In genomic region chr2:37869628-37870027, GRCm38 (mm10) we compare ENCODE assay signal across 13 mouse cellular contexts.
DNase-seq lines count a peak whose midpoint lies in the region; ATAC-seq lines count a peak whose summit lies in the region.
"Had no signal": no experiment of that assay in that cellular context is flagged by ENCODE, and none has a peak within 500 bp of the region (broad histone marks: within the 10 kb centered on the region; RNA-seq: fewer than 3 reads in every experiment).

No protein-coding gene starts in this region.

- WGBS in heart, embryonic 11.5 days (ENCODE audit: insufficient replicate concordance), result 43% methylated on average over 6 of the region's 6 CpGs
- WGBS in embryonic facial prominence, embryonic 14.5 days, result 23% methylated on average over 6 of the region's 6 CpGs
- 20% methylated on average over 6 of the region's 6 CpGs for WGBS in limb, embryonic 10.5 days
- 31% methylated on average over 6 of the region's 6 CpGs for WGBS in neural tube, embryonic 15.5 days
- WGBS in liver, embryonic 11.5 days, result 58% methylated on average over 6 of the region's 6 CpGs

- no peak overlapping the region for H3K4me3 ChIP-seq in heart, embryonic 11.5 days (ENCODE audit: low read depth, low read length)
- no peak overlapping the region for H3K4me3 ChIP-seq in embryonic facial prominence, embryonic 14.5 days (ENCODE audit: low read depth, low read length)
- no peak overlapping the region for H3K4me3 ChIP-seq in limb, embryonic 10.5 days
- H3K4me3 ChIP-seq in neural tube, embryonic 15.5 days (replicated peaks), result no peak overlapping the region
- no peak overlapping the region for H3K4me3 ChIP-seq in liver, embryonic 11.5 days (ENCODE audit: low read depth, low read length)
- H3K4me3 ChIP-seq: heart, embryonic 15.5 days; kidney, embryonic 15.5 days had no signal

- no peak overlapping the region for H3K27ac ChIP-seq in heart, embryonic 11.5 days (ENCODE audit: low read depth, low read length)
- H3K27ac ChIP-seq in embryonic facial prominence, embryonic 14.5 days (replicated peaks; ENCODE audit: low read depth, low read length), result no peak overlapping the region
- H3K27ac ChIP-seq in limb, embryonic 10.5 days, result peak overlapping the region; percentile 44; the same call in 1 of the 2 replicates
- no peak overlapping the region for H3K27ac ChIP-seq in neural tube, embryonic 15.5 days (replicated peaks)
- no peak overlapping the region for H3K27ac ChIP-seq in liver, embryonic 11.5 days (ENCODE audit: low read depth, low read length)
- H3K27ac ChIP-seq: heart, embryonic 15.5 days; kidney, embryonic 15.5 days had no signal

- H3K36me3 ChIP-seq in heart, embryonic 11.5 days (ENCODE audit: control insufficient read depth, insufficient read depth, low read length), result no peaks in the 10 kb centered on the region
- H3K36me3 ChIP-seq in embryonic facial prominence, embryonic 14.5 days (ENCODE audit: control insufficient read depth, insufficient read depth, low read length), result no peaks in the 10 kb centered on the region
- H3K36me3 ChIP-seq in limb, embryonic 10.5 days, result no peaks in the 10 kb centered on the region
- no peaks in the 10 kb centered on the region for H3K36me3 ChIP-seq in neural tube, embryonic 15.5 days
- no peaks in the 10 kb centered on the region for H3K36me3 ChIP-seq in liver, embryonic 11.5 days (ENCODE audit: control insufficient read depth, insufficient read depth, low read length)
- H3K36me3 ChIP-seq: heart, embryonic 15.5 days; kidney, embryonic 15.5 days had no signal

- no peaks in the 10 kb centered on the region for H3K27me3 ChIP-seq in heart, embryonic 11.5 days (ENCODE audit: control insufficient read depth, insufficient read depth, low read length)
- no peaks in the 10 kb centered on the region for H3K27me3 ChIP-seq in embryonic facial prominence, embryonic 14.5 days (replicated peaks; ENCODE audit: control insufficient read depth, insufficient read depth, low read length)
- H3K27me3 ChIP-seq in limb, embryonic 10.5 days (ENCODE audit: low read depth, poor library complexity, severe bottlenecking), result no peaks in the 10 kb centered on the region
- no peaks in the 10 kb centered on the region for H3K27me3 ChIP-seq in neural tube, embryonic 15.5 days (replicated peaks)
- H3K27me3 ChIP-seq in liver, embryonic 11.5 days (replicated peaks; ENCODE audit: control insufficient read depth, insufficient read depth, low read length), result no peaks in the 10 kb centered on the region
- H3K27me3 ChIP-seq: CH12.LX; heart, embryonic 15.5 days; kidney, embryonic 15.5 days had no signal

- H3K4me2 ChIP-seq in heart, embryonic 11.5 days, result no peak overlapping the region
- H3K4me2 ChIP-seq in embryonic facial prominence, embryonic 14.5 days (ENCODE audit: low read depth, low read length), result no peak overlapping the region
- no peak overlapping the region for H3K4me2 ChIP-seq in neural tube, embryonic 15.5 days
- H3K4me2 ChIP-seq in liver, embryonic 11.5 days, result no peak overlapping the region
- H3K4me2 ChIP-seq: heart, embryonic 15.5 days; kidney, embryonic 15.5 days had no signal

- no peak overlapping the region for H3K9ac ChIP-seq in heart, embryonic 11.5 days (ENCODE audit: low read depth, low read length)
- no peak overlapping the region for H3K9ac ChIP-seq in embryonic facial prominence, embryonic 14.5 days (ENCODE audit: low read depth, low read length)
- H3K9ac ChIP-seq in neural tube, embryonic 15.5 days (replicated peaks), result no peak overlapping the region
- no peak overlapping the region for H3K9ac ChIP-seq in liver, embryonic 11.5 days (ENCODE audit: low read depth, low read length)
- H3K9ac ChIP-seq: heart, embryonic 15.5 days; kidney, embryonic 15.5 days had no signal

- intact Hi-C loops in heart, postnatal 10 days (cut with DNase I), result no loop called here

- peak; percentile 9 to 14 for DNase-seq in heart, postnatal 10 days
- DNase-seq in embryonic facial prominence, embryonic 14.5 days (ENCODE audit: low spot score), result peak; percentile 48
- peak; percentile 76 for DNase-seq in limb, embryonic 10.5 days (ENCODE audit: low spot score)
- DNase-seq in frontal cortex, postnatal 14 days (ENCODE audit: low spot score in 2 of 2), result no peak
- no peak for DNase-seq in liver, embryonic 11.5 days (ENCODE audit: low spot score)
- DNase-seq: cerebellum, adult 11 months; lung, postnatal 10 days had no signal

- H3K9me3 ChIP-seq in heart, embryonic 11.5 days (replicated peaks; ENCODE audit: control insufficient read depth, low read length), result no peaks in the 10 kb centered on the region
- no peaks in the 10 kb centered on the region for H3K9me3 ChIP-seq in embryonic facial prominence, embryonic 14.5 days (ENCODE audit: control insufficient read depth, low read length)
- H3K9me3 ChIP-seq in limb, embryonic 10.5 days (replicated peaks), result no peaks in the 10 kb centered on the region
- H3K9me3 ChIP-seq in neural tube, embryonic 15.5 days (replicated peaks), result no peaks in the 10 kb centered on the region
- no peaks in the 10 kb centered on the region for H3K9me3 ChIP-seq in liver, embryonic 11.5 days (ENCODE audit: control insufficient read depth, low read length)
- H3K9me3 ChIP-seq: heart, embryonic 15.5 days; kidney, embryonic 15.5 days had no signal

- peaks cover 5% of the 10 kb centered on the region for H3K4me1 ChIP-seq in heart, embryonic 11.5 days (ENCODE audit: control insufficient read depth, insufficient read depth, low read length)
- peaks cover 5% of the 10 kb centered on the region; the same call in 1 of the 2 replicates for H3K4me1 ChIP-seq in embryonic facial prominence, embryonic 14.5 days (ENCODE audit: control insufficient read depth, insufficient read depth, low read length)
- H3K4me1 ChIP-seq in limb, embryonic 10.5 days, result peaks cover 39% of the 10 kb centered on the region
- H3K4me1 ChIP-seq in neural tube, embryonic 15.5 days, result peaks cover 5% of the 10 kb centered on the region
- no peaks in the 10 kb centered on the region for H3K4me1 ChIP-seq in liver, embryonic 11.5 days (replicated peaks; ENCODE audit: control insufficient read depth, insufficient read depth, low read length)
- H3K4me1 ChIP-seq: kidney, embryonic 15.5 days had no signal

- no peak for ATAC-seq in heart, embryonic 11.5 days (replicated peaks; ENCODE audit: insufficient number of reproducible peaks, low FRiP score, low TSS enrichment)
- ATAC-seq in embryonic facial prominence, embryonic 14.5 days (ENCODE audit: low read depth), result peak; percentile 76
- ATAC-seq in neural tube, embryonic 15.5 days (ENCODE audit: low FRiP score), result 0 out of 2 replicates have a peak, but pooled peaks have one; percentile 11
- no peak for ATAC-seq in activated CD4-positive, CD25-positive, alpha-beta regulatory T cell, adult 4 months
- ATAC-seq in liver, embryonic 11.5 days (replicated peaks; ENCODE audit: low FRiP score), result no peak

Comparison
In these comparisons a context has a peak if more than half of its experiments do, and no peak if none do; other contexts are left out.
1. DNase-seq: peak in heart, postnatal 10 days (2 of 2), embryonic facial prominence, embryonic 14.5 days (single experiment) and limb, embryonic 10.5 days (single experiment); none in frontal cortex, postnatal 14 days (0 of 2) and liver, embryonic 11.5 days (single experiment).
2. ATAC-seq: peak in embryonic facial prominence, embryonic 14.5 days (single experiment) and neural tube, embryonic 15.5 days (single experiment); none in heart, embryonic 11.5 days (single experiment), activated CD4-positive, CD25-positive, alpha-beta regulatory T cell, adult 4 months (single experiment) and liver, embryonic 11.5 days (single experiment).